Mouse (Mus musculus): Measurements from ENCODE around the gene Terb1.
A peak's percentile ranks its signal among the peaks of the same experiment; 100 is the strongest.

The Terb1 gene

DNA sequence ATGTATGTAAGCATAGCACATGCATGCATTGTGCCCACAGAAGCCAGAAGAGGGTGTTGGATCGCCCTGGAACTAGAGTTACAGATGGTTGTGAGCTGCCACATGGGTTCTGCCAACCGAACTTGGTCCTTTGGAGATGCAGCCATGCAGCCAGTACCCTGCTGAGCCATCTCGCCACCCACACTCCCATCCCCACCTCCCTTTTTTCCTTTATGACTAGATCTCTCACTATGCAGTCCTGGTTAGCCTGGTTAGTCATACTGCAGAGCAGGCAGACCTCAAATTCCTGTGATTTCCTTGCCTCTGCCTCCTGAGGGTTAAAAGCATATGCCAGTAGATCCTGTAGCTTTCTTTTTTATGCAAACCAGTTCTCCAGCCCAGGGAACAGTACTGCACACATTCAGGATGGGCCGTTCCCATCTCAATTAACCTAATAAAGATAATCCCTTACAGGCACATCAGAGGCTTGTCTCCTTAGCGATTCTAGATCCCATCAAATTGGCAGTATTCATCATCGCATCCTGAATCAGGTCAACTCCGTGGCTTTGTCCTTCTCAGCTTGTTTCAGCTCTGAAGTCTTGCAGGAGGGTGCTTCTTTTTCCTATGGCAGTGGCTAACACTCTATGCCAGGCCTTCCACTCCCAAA is 99.0 kb downstream of the Terb1 start:
- DNase-seq, result no peak

DNA sequence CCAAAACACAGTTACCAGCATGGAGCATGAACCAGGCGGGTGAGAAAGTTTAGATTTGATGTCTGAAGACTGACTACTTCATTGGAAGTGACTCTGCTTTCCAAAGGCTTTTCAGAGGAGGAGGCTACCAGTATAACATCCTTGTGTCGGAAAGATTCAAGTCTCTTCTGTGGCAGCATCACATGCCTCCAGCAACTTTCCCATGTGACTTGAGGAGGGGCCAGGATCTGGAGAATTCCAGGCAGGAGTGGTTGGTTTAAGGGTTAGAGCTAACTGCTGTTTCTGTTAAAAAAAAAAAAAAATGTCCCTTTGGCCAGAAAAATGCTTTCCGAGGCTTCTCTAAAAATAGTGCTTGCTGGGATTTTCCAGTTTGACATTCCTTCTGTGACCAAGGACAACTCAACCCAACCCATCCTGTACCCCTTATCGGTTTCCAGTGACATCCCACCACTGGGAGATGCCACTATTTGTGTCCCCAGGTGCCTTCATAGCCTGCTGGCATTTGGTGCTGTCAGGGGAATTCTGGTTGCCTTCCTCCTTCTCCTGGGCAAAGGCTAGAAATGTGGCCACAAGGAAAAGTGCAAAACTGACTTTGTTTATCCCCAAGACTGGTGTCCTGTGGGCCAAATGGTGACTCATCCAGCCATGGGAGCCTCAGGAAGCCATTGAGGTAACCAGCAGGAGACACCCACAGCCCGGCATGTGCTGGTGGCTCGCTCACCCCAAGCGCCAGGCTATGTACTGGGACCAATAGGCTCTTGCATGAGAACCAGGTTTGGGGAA is 101.2 kb downstream of the Terb1 start:
- DNase-seq, result no peak

DNA sequence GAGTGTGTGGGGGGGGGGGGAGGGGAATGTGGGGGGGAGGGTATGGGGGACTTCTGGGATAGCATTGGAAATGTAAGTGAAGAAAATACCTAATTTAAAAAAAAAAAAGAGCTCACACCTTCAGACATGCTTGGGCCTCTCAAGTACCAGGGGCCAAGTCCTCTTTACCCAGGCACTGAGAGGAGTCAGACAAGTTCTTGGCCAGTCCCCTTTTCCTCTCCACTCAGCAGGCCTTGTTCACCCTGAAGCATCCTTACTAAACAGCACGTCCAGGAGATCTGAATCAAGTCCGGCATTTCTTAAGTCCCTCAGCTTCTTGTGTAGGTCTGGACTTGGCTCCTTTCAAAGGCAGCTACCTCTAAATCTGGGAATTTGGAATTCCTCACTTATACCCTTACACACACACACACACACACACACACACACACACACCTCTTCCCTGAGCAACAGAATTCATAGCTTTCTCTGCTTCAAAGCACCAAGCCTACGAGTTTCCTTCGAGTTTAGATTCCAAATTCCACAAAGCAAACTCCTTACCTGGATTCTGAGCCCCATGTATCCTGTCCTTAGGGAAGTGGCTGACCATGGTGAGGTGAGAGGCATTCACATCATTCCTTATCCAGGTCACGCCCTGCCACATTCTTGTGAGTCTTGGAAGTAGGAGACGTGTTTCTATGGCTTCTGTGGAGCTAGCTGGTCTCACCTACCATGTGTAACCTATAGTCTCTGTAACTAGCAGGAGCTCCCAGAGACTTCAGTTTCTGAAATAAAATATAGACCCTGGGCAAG is 103.2 kb downstream of the Terb1 start:
- DNase-seq, result peak; percentile 34

DNA sequence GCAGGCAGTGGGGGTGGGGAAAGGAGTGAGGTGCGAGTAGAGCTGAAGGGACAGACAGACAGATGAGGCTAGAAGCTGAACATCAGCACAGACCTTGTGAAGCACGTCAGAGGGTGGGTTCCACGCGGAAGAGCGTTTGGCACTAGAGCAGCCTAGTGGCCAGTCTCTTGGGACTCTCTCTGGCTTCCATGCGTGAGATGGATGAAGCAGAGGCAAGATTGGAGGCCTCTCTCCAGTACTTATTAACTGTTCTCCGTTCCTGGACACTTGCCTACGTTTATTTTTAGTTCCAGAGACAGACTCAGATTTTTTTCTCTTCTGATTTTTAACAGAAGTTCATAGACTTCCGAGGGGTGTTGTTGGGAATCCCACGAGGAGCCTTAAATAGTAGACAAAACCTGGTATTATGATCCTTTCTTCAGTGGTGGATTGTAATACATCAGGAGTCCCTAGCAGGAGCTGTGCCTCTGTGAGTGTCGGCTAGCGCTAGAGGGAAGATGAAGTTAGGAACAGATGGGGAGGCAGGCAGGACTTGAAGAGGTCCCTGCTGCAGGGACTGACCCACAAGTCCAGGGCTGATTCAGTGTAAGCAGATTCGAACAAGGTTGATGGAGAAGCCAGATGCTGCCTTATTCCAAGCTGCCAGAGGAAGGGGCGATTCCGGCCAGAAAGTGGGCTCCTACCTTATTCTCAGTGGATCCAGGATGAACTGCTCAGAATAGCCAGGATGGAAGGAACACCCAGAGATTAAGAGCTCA is 104.1 kb downstream of the Terb1 start:
- DNase-seq, result no peak

DNA sequence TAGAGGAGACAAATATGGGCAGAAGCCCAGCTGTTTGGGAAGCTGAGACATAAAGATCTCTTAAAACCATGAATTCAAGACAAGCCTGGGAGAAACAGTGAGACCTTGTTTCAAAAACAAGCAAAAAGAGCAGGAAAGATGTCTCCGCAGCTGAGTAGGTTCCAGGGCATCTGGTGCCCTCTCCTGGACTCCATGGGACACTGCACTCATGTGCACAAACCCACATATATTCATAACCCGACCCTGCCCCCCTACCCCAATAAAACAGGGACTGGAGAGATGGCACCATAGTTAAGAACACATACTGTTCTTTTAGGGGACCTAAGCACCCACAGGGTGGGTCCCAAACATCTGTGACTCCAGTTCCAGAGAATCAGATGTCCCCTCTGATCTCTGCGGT is 106.1 kb downstream of the Terb1 start:
- DNase-seq, result peak; percentile 31
